Mouse (Mus musculus) intestine, embryonic 16.5 days (tissue): ENCODE results near the gene Esrrb. TPM values are rescaled to one million over a fixed set of nuclear protein-coding genes. Genes with fewer than 3 reads are reported as not detected.

Experiments
- ATAC-seq: fragments of 200-750 bp; cut with Nextera tagmentation; 2 replicates; pipeline ENCODE4 v1.8.0; 2017; ENCODE audit warnings: moderate TSS enrichment, moderate library complexity
- H3K27ac ChIP-seq: fragments of 300-500 bp; sonication (generic); 2 replicates; pipeline ENCODE4 v1.5.1; 2014; ENCODE audit warnings: mild to moderate bottlenecking, low read length
- H3K27me3 ChIP-seq: fragments of 300-500 bp; sonication (generic); replicated peaks from 2 replicates; pipeline ENCODE4 v1.6.1; 2014; ENCODE audit warnings: low read length, control low read depth, mixed read lengths; ENCODE audit not compliant: control insufficient read depth, insufficient read depth
- H3K36me3 ChIP-seq: fragments of 300-500 bp; sonication (generic); 2 replicates; pipeline ENCODE4 v1.6.1; 2014; ENCODE audit warnings: low read length, control low read depth; ENCODE audit not compliant: control insufficient read depth, insufficient read depth
- H3K4me1 ChIP-seq: fragments of 300-500 bp; sonication (generic); 2 replicates; pipeline ENCODE4 v1.6.1; 2014; ENCODE audit warnings: low read length, control low read depth, mixed read lengths; ENCODE audit not compliant: control insufficient read depth, insufficient read depth
- H3K4me2 ChIP-seq: fragments of 300-500 bp; sonication (generic); 2 replicates; pipeline ENCODE4 v1.6.1; 2014; ENCODE audit warnings: low read depth, low read length, control low read depth
- H3K4me3 ChIP-seq: fragments of 300-500 bp; sonication (generic); 2 replicates; pipeline ENCODE4 v1.5.1; 2014; ENCODE audit warnings: mild to moderate bottlenecking, low read length
- H3K9ac ChIP-seq: fragments of 300-500 bp; sonication (generic); 2 replicates; pipeline ENCODE4 v1.6.1; 2014; ENCODE audit warnings: low read depth, low read length
- H3K9me3 ChIP-seq: fragments of 300-500 bp; sonication (generic); 2 replicates; pipeline ENCODE4 v1.6.1; 2016; ENCODE audit warnings: low read length, control low read depth; ENCODE audit not compliant: control insufficient read depth
- WGBS: fragments of 180-500 bp; shearing (Covaris S2); extraction: QIAGEN DNeasy Blood & Tissue Kit; methylation state at CpG from one replicate; pipeline ENCODE4 v1.1.7; 2014; 5-methylcytosine and 5-hydroxymethylcytosine counted together
- polyA plus RNA-seq: library from polyadenylated mRNA; unstranded; fragments of >200 nt; fragmentation: Nextera tagmentation; extraction: Ambion mirVana; gene quantifications from 2 replicates; pipeline ENCODE4 v1.2.1, GENCODE M21; 2015

The Esrrb gene
- polyA plus RNA-seq, 1 experiment from 2014 or later = 0.39 TPM

DNA sequence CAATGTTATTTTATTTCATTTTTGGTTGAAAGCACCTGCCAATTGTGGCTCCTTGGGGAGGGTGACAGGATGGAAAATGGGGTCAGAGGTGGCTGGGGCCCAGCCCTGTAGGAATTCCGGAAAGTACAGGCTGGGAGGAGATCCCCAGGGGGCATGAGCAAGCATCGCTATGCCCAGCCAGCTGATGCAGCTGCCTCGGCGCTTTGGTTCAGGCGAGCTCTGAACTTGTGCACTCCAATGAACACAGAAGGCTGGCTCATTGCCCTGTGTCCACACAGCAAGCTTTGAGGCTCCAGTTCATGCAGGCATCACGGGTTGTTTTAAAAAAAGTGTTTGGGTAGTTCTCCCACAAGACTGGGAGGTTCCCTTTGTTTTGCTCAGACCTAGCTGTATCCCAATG lies 156.8 kb downstream of the Esrrb start:
- no peak overlapping the region for H3K27ac ChIP-seq
- no peaks in the 10 kb centered on the region for H3K36me3 ChIP-seq
- no peaks in the 10 kb centered on the region for H3K4me1 ChIP-seq
- WGBS = 60% methylated on average over 6 of the region's 6 CpGs
- ATAC-seq = no peak
- H3K27me3 ChIP-seq = no peaks in the 10 kb centered on the region; the same call in 1 of the 2 replicates
- H3K4me2 ChIP-seq = no peak overlapping the region
- H3K9ac ChIP-seq = no peak overlapping the region
- H3K9me3 ChIP-seq = no peaks in the 10 kb centered on the region
- no peak overlapping the region for H3K4me3 ChIP-seq

DNA sequence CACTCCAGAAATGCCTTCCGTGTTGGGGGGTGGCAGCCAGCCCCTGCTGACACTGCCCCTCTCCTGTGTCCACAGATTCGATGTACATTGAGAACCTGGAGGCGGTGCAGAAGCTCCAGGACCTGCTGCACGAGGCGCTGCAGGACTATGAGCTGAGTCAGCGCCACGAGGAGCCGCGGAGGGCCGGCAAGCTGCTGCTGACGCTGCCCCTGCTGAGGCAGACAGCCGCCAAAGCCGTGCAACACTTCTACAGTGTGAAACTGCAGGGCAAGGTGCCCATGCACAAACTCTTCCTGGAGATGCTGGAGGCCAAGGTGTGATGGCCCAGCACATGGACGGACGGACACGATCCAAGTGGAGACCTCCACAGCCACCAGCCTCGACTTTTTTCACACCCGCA lies 157.8 kb downstream of the Esrrb start:
- H3K36me3 ChIP-seq = no peaks in the 10 kb centered on the region
- no peak overlapping the region for H3K27ac ChIP-seq
- ATAC-seq = no peak
- no peaks in the 10 kb centered on the region for H3K9me3 ChIP-seq
- no peaks in the 10 kb centered on the region for H3K4me1 ChIP-seq
- H3K27me3 ChIP-seq = no peaks in the 10 kb centered on the region; the same call in 1 of the 2 replicates
- no peak overlapping the region for H3K9ac ChIP-seq
- H3K4me3 ChIP-seq = no peak overlapping the region
- WGBS = 29% methylated on average over 18 of the region's 18 CpGs
- H3K4me2 ChIP-seq = no peak overlapping the region

DNA sequence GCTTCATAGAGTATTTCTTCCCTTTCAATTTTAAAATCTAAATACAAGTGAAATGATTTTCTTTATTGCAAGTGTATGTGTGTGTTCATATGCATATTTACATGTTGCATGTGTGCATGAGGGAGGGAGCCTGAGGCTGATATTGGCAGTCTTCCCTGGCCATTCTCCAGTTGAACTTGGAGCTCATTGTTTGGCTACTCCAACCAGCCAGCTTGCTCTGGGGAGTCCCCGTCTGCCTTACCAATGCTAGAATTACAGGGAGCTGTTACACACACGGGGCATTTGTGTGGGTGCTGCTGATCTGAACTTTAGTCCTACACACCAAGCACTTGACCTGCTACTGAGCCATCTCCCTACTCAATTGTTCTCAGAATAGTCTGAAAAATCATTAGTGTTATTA lies 173.4 kb downstream of the Esrrb start:
- H3K36me3 ChIP-seq = no peaks in the 10 kb centered on the region
- no peak overlapping the region for H3K9ac ChIP-seq
- H3K27ac ChIP-seq = no peak overlapping the region
- no peaks in the 10 kb centered on the region for H3K9me3 ChIP-seq
- ATAC-seq = no peak
- 48% methylated on average over 2 of the region's 2 CpGs for WGBS
- H3K4me2 ChIP-seq = no peak overlapping the region
- H3K4me3 ChIP-seq = no peak overlapping the region
- H3K27me3 ChIP-seq = no peaks in the 10 kb centered on the region
- no peaks in the 10 kb centered on the region for H3K4me1 ChIP-seq

DNA sequence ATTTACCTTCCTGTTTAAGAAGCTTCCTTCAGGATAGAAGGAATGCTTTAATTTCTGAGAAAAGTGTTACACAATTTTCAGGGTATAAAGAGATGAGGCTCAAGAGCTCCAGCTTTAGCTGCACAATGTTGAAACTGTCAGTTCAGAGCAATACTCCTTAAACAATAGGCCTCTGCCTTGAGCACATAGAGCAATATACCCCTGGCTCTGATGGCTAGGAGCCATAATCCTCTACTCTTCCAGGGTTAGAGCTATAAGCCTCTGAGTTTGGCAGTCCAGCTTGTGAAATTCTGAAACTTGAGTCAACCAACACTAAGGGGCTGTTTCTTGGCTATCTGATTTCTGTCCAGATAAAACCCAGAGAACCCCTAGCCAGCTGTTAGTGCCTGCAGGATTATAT lies 176.9 kb downstream of the Esrrb start:
- Histone ChIP-seq H3K4me2 (no peak overlapping the region), H3K27ac (no peak overlapping the region), H3K36me3 (no peaks in the 10 kb centered on the region), H3K4me1 (no peaks in the 10 kb centered on the region), H3K27me3 (no peaks in the 10 kb centered on the region), H3K9me3 (no peaks in the 10 kb centered on the region), H3K9ac (no peak overlapping the region), H3K4me3 (no peak overlapping the region)
- ATAC-seq = no peak

DNA sequence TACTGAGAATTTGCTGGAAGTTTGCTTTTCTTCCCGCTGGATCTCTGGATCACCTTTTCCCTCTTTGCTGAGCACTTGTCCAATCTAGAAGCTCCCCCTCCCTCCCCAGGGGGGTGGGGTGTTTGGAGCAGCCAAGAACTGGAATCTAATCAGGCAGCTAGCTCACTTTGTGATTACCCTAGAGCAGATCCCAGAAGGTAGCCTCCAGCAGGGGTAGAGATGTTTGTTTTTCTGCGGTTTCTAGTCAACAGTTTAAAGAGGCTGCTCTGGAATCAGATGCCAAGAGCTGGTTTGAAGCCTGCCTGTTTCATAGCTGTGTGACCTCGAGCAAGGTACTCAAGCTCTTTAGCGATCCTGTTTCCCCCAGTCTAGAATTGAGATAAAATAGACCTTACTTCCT lies 177.8 kb downstream of the Esrrb start:
- WGBS = 67% methylated on average over 4 of the region's 4 CpGs
- H3K4me2 ChIP-seq = no peak overlapping the region
- H3K9ac ChIP-seq = no peak overlapping the region
- H3K27ac ChIP-seq = no peak overlapping the region
- H3K9me3 ChIP-seq = no peaks in the 10 kb centered on the region
- H3K27me3 ChIP-seq = no peaks in the 10 kb centered on the region
- ATAC-seq = no peak
- H3K4me1 ChIP-seq = no peaks in the 10 kb centered on the region
- H3K36me3 ChIP-seq = no peaks in the 10 kb centered on the region
- H3K4me3 ChIP-seq = no peak overlapping the region

DNA sequence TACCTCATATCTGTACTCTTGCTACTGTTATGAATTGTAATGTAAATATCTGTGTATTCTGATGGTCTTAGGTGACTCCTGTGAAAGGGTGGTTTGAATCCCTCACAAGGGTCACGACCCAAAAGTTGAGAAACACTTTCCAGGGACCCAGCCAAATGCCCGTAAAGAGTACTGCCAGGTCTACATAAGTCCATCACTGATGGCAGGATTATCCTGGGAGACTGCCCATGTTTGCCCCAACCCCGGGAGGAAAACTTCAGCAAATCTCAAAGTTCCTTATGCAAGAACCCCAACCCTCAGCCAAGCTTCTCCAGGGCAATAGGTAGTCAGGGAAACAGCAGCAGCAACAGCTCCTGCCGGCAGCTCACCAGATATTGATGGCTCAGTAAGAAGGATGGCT lies 178.6 kb downstream of the Esrrb start:
- H3K9ac ChIP-seq = no peak overlapping the region
- no peaks in the 10 kb centered on the region for H3K4me1 ChIP-seq
- H3K27me3 ChIP-seq = no peaks in the 10 kb centered on the region
- no peaks in the 10 kb centered on the region for H3K9me3 ChIP-seq
- H3K27ac ChIP-seq = no peak overlapping the region
- no peak overlapping the region for H3K4me3 ChIP-seq
- 72% methylated on average over 4 of the region's 4 CpGs for WGBS
- no peak for ATAC-seq
- no peak overlapping the region for H3K4me2 ChIP-seq
- no peaks in the 10 kb centered on the region for H3K36me3 ChIP-seq

DNA sequence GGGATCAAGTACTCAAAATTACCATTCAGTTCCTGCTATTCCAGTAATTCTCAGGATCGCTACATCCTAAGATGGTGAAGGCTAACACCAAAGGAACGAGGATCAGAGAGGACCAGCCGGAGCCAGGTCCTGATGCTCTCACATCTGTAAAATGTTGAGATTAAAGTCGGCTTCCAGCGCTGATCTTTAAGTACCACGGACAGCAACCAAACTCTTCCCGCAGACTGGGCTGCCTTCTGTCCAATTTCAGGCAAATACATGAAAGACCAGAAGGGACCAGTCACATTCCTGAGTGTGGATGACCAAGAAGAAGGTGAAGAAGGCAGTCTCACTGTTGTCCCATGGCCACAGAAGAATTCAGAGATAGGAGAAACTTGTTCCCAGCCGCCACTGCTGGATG lies 186.9 kb downstream of the Esrrb start:
- Histone ChIP-seq H3K27ac (no peak overlapping the region), H3K27me3 (no peaks in the 10 kb centered on the region), H3K36me3 (no peaks in the 10 kb centered on the region), H3K4me1 (no peaks in the 10 kb centered on the region), H3K4me2 (no peak overlapping the region), H3K4me3 (no peak overlapping the region), H3K9me3 (no peaks in the 10 kb centered on the region), H3K9ac (no peak overlapping the region)
- 23% methylated on average over 8 of the region's 8 CpGs for WGBS
- no peak for ATAC-seq

DNA sequence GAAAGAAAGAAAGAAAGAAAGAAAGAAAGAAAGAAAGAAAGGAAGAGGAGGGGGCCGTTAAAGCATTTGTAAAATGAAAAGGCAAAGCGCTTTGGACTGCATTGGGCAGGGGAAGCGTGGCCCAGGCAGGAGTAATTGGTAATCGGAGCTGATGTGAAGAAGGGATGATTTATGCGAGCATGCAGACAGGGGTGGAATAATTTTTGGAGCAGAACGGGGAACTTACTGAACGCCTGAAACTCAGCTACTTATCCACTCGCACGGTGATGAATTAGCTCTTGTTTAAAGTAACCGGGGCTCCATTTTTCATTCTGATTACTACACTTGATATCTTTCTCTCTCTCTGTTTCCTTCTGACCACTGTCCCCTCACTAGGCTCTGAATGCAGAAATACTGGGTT lies 192.1 kb downstream of the Esrrb start:
- H3K27me3 ChIP-seq = 0 out of 2 replicates have a peak, but pooled peaks cover 2% of the 10 kb centered on the region
- H3K27ac ChIP-seq = no peak overlapping the region
- ATAC-seq = no peak
- no peaks in the 10 kb centered on the region for H3K9me3 ChIP-seq
- H3K4me1 ChIP-seq = no peaks in the 10 kb centered on the region
- no peak overlapping the region for H3K9ac ChIP-seq
- 54% methylated on average over 10 of the region's 10 CpGs for WGBS
- no peaks in the 10 kb centered on the region for H3K36me3 ChIP-seq
- H3K4me2 ChIP-seq = no peak overlapping the region
- H3K4me3 ChIP-seq = no peak overlapping the region

DNA sequence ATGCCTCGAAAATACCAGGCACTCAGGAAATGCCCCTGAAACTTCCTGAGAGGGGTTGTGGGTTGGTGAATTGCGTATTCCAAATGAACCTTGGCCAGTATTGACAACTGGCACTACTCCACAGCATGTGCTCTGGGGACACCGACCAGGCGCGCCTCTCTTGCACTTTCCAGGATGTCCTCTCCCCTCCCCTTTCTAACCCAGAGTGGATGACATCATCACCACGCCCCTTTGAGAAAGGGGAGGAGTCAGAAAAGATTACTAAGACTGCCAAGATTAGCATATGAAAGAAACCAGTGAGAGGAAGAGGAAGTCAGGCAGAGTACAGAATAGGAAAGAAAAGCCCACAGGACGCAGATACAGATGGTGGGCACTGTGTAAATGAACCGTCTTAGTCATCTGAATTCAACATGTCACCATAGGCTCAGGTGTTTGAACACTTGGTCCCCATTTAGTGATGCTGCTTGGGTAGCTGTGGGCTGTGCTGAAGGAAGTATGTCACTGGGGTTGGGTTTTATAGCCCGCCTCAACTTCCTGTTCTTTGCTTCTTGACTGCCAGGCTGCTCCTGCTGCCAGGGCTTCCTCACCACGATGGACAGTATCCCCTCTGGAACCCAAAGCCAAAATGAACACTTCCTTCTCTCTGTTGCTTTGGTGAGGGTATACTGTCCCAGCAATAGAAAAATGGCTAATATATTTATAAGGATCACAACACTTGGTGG lies 196.0 kb downstream of the Esrrb start:
- Histone ChIP-seq H3K36me3 (no peaks in the 10 kb centered on the region), H3K4me1 (no peaks in the 10 kb centered on the region), H3K9me3 (no peaks in the 10 kb centered on the region), H3K27me3 (0 out of 2 replicates have a peak, but pooled peaks cover 2% of the 10 kb centered on the region), H3K4me2 (no peak overlapping the region), H3K27ac (no peak overlapping the region), H3K9ac (no peak overlapping the region), H3K4me3 (no peak overlapping the region)
- ATAC-seq = no peak
- WGBS = 44% methylated on average over 10 of the region's 10 CpGs

DNA sequence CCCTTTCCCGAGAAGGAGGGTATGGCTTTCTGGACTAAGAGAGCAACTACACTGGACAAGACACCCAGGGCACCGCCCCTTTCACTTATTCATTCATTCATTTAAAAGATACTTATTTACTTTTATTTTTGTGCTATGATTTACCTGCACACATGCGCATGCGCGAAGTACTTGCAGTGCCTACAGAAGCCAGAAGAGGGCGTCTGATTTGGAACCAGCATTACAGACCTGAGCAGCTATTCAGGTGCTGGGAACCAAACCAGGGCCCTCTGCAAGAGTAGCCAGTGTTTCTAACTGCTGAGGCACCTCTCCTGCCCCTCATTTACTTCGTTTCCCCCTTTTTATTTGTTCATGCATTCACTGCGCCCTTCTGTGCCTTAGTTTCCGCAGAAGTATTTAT lies 198.0 kb downstream of the Esrrb start:
- WGBS = 88% methylated on average over 9 of the region's 9 CpGs
- no peak overlapping the region for H3K4me3 ChIP-seq
- H3K27ac ChIP-seq = no peak overlapping the region
- no peak for ATAC-seq
- no peaks in the 10 kb centered on the region for H3K4me1 ChIP-seq
- no peak overlapping the region for H3K9ac ChIP-seq
- H3K36me3 ChIP-seq = no peaks in the 10 kb centered on the region
- H3K4me2 ChIP-seq = no peak overlapping the region
- no peaks in the 10 kb centered on the region for H3K9me3 ChIP-seq
- 0 out of 2 replicates have a peak, but pooled peaks cover 2% of the 10 kb centered on the region for H3K27me3 ChIP-seq
